Mouse (Mus musculus): ENCODE measurements around the gene Smc1b.

GRCm38 (mm10) chr15:85022211-85022610, 109.6 kb downstream of the Smc1b start:
- no peak for TF ChIP-seq CTCF (IDR thresholded peaks at IDR 0.05; ENCODE audit: extremely low read depth, insufficient read depth, low read length)
- TF ChIP-seq POLR2A (IDR thresholded peaks at IDR 0.05; ENCODE audit: extremely low read depth, insufficient read depth, low read length), result no peak
